Mouse (Mus musculus) spleen, adult 2 months (tissue): ENCODE results near the gene Pdia6. TPM values are rescaled to one million over a fixed set of nuclear protein-coding genes. Genes with fewer than 3 reads are reported as not detected.

Experiments used
- DNase-seq, 2 experiments: peaks; one replicate each; pipeline versions ENCODE4 v3.0.0 to v3.0.0-alpha.2; 2012 to 2021; ENCODE audit warnings: low spot score in 2 of 2, low read depth in 1 of 2
- H3K27ac ChIP-seq: fragments of 200-500 bp; 2 replicates; pipeline ENCODE4 v1.5.1; 2012; ENCODE audit warnings: low read length, inconsistent platforms; ENCODE audit not compliant: insufficient read depth
- H3K27me3 ChIP-seq: fragments of 200-500 bp; 2 replicates; pipeline ENCODE4 v1.6.1; 2012; ENCODE audit warnings: mild to moderate bottlenecking, moderate library complexity, low read length, inconsistent platforms; ENCODE audit not compliant: control insufficient read depth, insufficient read depth
- H3K36me3 ChIP-seq: fragments of 200-500 bp; 2 replicates; pipeline ENCODE4 v1.6.1; 2012; ENCODE audit warnings: mild to moderate bottlenecking, low read length, inconsistent platforms; ENCODE audit not compliant: control insufficient read depth, insufficient read depth
- H3K4me1 ChIP-seq: fragments of 200-500 bp; 2 replicates; pipeline ENCODE4 v1.6.1; 2011; ENCODE audit warnings: inconsistent platforms; ENCODE audit not compliant: control insufficient read depth, insufficient read depth, insufficient read length
- H3K4me3 ChIP-seq: fragments of 200-500 bp; 2 replicates; pipeline ENCODE4 v1.5.1; 2011; ENCODE audit warnings: mild to moderate bottlenecking, inconsistent platforms; ENCODE audit not compliant: insufficient read depth, insufficient read length; ENCODE audit errors: extremely low read depth
- CTCF ChIP-seq: fragments of 200-500 bp; IDR thresholded peaks from 2 replicates; pipeline ENCODE4 v1.5.1; 2011; ENCODE audit warnings: mild to moderate bottlenecking, inconsistent platforms; ENCODE audit not compliant: insufficient read depth, insufficient read length, insufficient replicate concordance; ENCODE audit errors: extremely low read depth
- POLR2A ChIP-seq: fragments of 200-500 bp; IDR thresholded peaks from 2 replicates; pipeline ENCODE4 v1.6.1; 2011; ENCODE audit warnings: low read depth, low read length, inconsistent platforms
- WGBS: fragments of 180-500 bp; shearing (Covaris S2); methylation state at CpG from one replicate; pipeline ENCODE4 v1.1.7; 2018; 5-methylcytosine and 5-hydroxymethylcytosine counted together
- polyA plus RNA-seq: library from polyadenylated mRNA; depleted of rRNA; stranded (reverse); fragments of >200 nt; gene quantifications from 2 replicates; pipeline ENCODE4 v1.2.3, GENCODE M21; 2012; rRNA removed

Gene Pdia6
- 28.1 and 32.6 TPM in 2 replicates for polyA plus RNA-seq

GRCm38 (mm10) chr12:17265971-17266672 is at the start of gene Pdia6:
Gene Pdia6, plus strand, starts transcription at chr12:17266545.
- DNase-seq: peak; percentile 89 to 91
- 3% methylated on average over 44 of the region's 48 CpGs for WGBS
- Histone ChIP-seq H3K27me3 (no peaks in the 10 kb centered on the region), H3K27ac (peak within 1 kb of the TSS; percentile 64), H3K36me3 (peaks cover 8% of the 10 kb centered on the region), H3K4me1 (peaks cover 16% of the 10 kb centered on the region), H3K4me3 (peak within 1 kb of the TSS; percentile 92)
- TF ChIP-seq POLR2A: peak; percentile 93
- TF ChIP-seq CTCF: no peak

DNA sequence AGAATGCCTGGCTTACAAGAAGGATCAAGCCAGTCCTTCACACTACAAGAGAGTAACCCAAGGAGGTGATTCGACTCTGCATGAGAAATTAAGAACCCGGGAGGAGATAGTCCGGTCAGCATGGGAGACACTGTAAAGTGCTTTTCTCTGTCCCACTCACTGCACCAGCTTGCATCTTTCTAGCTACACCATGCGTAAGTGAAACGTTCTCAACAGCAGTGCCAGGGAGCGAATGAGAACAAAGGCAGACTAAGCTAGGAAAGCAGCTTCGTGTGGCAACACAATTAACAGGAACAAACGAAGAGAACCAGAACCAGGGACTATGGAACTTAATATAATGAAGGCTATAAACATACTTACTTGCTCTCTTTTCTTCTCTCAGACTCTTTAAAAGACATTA is 48.0 kb upstream of the Pdia6 start:
- WGBS: 70% methylated on average over 8 of the region's 8 CpGs
- Histone ChIP-seq H3K27ac (no peak overlapping the region), H3K36me3 (no peaks in the 10 kb centered on the region), H3K4me1 (no peaks in the 10 kb centered on the region), H3K4me3 (no peak overlapping the region), H3K27me3 (no peaks in the 10 kb centered on the region)
- DNase-seq: no peak
- no peak for TF ChIP-seq CTCF
- no peak for TF ChIP-seq POLR2A

DNA sequence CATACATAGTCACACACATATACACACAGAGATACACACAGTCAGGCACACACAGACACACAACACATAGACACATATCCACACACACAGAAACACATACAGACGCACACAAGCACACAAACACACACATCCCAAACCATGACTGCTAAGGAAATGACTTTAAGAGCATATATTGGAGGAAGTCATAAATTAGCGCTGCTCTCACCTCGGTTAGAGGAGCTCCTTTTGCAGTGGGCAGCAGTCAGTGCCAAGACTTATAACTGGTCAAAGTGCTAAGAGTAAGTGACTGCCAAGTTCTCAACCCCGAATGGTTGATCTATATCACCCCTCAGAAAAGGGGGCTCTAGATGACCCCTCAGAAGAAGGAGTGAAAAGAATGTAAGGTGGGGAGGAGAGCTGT is 47.2 kb upstream of the Pdia6 start:
- DNase-seq: no peak
- TF ChIP-seq CTCF (no peak), POLR2A (no peak)
- Histone ChIP-seq H3K4me1 (no peaks in the 10 kb centered on the region), H3K36me3 (no peaks in the 10 kb centered on the region), H3K27me3 (no peaks in the 10 kb centered on the region), H3K4me3 (no peak overlapping the region), H3K27ac (no peak overlapping the region)
- WGBS: 12% methylated on average over 4 of the region's 4 CpGs

- no peaks in the 10 kb centered on the region for H3K36me3 ChIP-seq
- no peak for DNase-seq
- H3K4me1 ChIP-seq: no peaks in the 10 kb centered on the region
- H3K27me3 ChIP-seq: no peaks in the 10 kb centered on the region
- no peak overlapping the region for H3K4me3 ChIP-seq
- no peak overlapping the region for H3K27ac ChIP-seq
- TF ChIP-seq POLR2A: no peak
- no peak for TF ChIP-seq CTCF
- 82% methylated on average over 5 of the region's 5 CpGs for WGBS
These were observed 45.7 kb upstream of the Pdia6 start for GRCm38 (mm10) chr12:17220631-17221030.

DNA sequence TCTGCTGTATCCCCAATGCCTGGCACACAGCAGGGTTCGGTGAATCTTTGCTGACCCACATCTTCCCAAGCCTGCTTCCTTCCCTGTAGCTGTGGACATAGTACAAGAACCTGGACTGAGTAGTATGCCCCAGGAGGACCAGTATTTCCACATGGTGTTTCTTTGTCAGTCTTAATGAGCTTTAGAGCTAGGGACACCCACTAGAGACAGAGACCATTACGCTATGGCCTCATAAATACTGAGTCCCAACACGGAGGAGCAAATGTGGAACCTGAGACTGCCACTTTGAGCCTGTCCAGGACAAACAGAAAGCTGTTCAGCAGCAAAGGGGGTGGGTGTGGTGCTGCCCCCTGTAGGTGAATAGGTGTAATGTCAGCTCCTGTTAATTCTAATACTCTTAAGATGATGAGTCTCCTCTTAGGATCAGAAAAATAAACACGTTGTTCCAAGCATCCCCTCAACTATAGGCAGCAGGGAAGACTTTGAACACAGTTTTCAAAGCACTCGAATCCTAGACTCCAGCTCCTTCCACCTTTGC is 44.4 kb upstream of the Pdia6 start:
- peak; percentile 31; the same call in 1 of the 2 replicates for TF ChIP-seq CTCF
- no peak for TF ChIP-seq POLR2A
- H3K4me3 ChIP-seq: no peak overlapping the region

DNA sequence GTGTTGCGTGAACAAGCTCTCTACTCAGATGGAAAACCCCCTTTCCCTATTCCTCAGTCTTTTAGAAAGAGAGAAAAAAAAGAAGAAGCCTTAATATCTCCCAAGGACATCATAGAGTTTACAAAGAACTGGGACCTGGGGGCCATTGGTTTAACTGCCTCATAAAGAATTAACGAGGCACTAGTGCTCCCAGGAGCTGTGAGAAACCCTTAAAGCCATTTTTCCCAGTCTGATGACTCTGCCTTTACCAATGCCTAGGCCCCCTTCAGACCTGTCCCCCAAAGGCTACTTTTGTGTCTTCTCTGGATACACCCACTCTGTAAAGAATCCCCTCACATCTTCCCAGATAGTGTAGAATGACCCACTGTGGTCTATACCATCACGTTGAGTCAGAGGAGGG is 43.3 kb upstream of the Pdia6 start:
- H3K27me3 ChIP-seq: no peaks in the 10 kb centered on the region
- TF ChIP-seq CTCF: no peak
- no peak for TF ChIP-seq POLR2A
- DNase-seq: no peak
- 56% methylated on average over 3 of the region's 3 CpGs for WGBS
- H3K27ac ChIP-seq: no peak overlapping the region
- no peak overlapping the region for H3K4me3 ChIP-seq
- H3K36me3 ChIP-seq: no peaks in the 10 kb centered on the region
- H3K4me1 ChIP-seq: no peaks in the 10 kb centered on the region

More for the DNA sequence above, 44.4 kb upstream of the Pdia6 start:
- Histone ChIP-seq H3K27me3 (no peaks in the 10 kb centered on the region), H3K36me3 (no peaks in the 10 kb centered on the region), H3K27ac (no peak overlapping the region), H3K4me1 (no peaks in the 10 kb centered on the region)
- DNase-seq: no peak
- 57% methylated on average over 5 of the region's 5 CpGs for WGBS

DNA sequence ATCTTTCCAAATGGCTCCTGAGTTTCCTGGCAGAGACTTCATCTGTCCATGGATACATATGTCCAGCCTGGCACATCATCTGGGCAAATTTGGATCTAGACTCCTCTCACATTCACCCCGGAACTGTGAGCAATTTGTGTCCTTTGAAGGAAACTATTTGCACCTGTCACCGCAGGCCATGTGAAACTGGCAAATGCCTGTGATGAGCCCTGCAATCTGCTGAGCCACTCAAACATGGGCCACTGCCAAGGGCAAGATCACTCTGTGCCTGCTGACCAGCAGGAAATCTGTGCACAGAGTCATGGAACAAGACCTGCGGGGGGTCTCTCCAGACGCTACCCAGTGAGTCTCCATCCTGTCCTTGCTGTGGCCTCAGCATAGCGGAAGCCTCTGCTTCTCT is 41.3 kb upstream of the Pdia6 start:
- WGBS: 90% methylated on average over 5 of the region's 5 CpGs
- Histone ChIP-seq H3K4me1 (no peaks in the 10 kb centered on the region), H3K4me3 (no peak overlapping the region), H3K27ac (no peak overlapping the region), H3K27me3 (no peaks in the 10 kb centered on the region), H3K36me3 (no peaks in the 10 kb centered on the region)
- TF ChIP-seq POLR2A (no peak), CTCF (no peak)
- no peak for DNase-seq

- Histone ChIP-seq H3K4me1 (no peaks in the 10 kb centered on the region), H3K27ac (no peak overlapping the region), H3K4me3 (no peak overlapping the region), H3K27me3 (no peaks in the 10 kb centered on the region), H3K36me3 (no peaks in the 10 kb centered on the region)
- WGBS: 79% methylated on average over 4 of the region's 4 CpGs
- no peak for TF ChIP-seq CTCF
- TF ChIP-seq POLR2A: no peak
- no peak for DNase-seq
These were observed 38.4 kb upstream of the Pdia6 start for GRCm38 (mm10) chr12:17227903-17228302.
